Mouse (Mus musculus): ENCODE results near the gene Tk1.

The Tk1 gene

DNA sequence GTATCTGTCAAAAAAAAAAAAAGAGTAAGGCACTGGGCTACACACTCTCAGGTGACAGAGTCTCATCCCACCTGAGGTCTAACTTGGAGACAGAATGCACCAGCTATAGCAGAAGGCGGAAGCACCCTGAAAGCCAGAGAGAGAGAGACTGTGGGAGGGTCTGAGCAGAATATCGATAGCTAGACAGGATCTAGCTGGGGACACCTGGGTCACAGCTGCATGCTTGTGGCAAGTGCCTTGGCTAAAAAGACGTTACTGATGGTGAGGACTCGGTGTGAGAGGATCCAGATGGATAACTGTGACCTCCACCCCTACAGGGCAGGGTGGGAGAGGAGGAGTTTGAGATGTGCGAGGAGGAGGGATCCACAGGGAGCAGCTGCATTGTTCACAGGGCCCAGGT lies 28.9 kb downstream of the Tk1 start:
- CTCF ChIA-PET = interaction anchor here (0.7 kb wide), 1 partner anchor 501 kb away, joined by 3 read pairs; no protein-coding TSS in a partner anchor

DNA sequence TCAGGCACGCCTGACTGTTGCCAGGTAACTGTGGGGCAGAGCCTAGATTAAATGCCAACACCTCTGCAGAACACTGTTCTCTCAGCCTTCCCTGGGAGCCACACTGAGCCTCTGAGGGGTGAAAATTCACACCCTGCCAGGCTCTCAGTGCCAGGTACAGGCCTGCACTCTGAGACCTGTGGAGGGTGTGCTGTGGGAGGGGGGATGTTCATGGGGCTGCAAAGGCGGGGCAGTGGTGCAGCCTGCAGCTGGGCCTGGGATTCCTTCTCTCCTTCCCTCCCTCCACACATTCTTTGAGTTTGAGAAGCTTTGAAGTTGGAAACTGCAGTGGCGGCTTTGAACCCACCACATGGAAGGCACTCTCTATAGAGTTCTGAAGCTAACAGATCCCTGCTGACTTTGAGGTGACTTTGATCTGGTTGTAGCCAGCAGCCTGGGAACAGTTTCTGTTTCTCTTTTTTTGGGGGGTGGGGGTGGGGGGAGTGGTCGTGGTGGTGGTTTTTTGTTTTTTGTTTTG lies 31.8 kb downstream of the Tk1 start:
- CTCF ChIA-PET = interaction anchor here (0.5 to 0.7 kb wide), 2 partner anchors 38 to 1088 kb away, joined by 4 read pairs; no protein-coding TSS in a partner anchor

- CTCF ChIA-PET = interaction anchor here (0.9 kb wide), 1 partner anchor 19 kb away, joined by 3 read pairs; no protein-coding TSS in a partner anchor
These were observed 33.5 kb downstream of the Tk1 start for GRCm38 (mm10) chr11:117792281-117792888.

DNA sequence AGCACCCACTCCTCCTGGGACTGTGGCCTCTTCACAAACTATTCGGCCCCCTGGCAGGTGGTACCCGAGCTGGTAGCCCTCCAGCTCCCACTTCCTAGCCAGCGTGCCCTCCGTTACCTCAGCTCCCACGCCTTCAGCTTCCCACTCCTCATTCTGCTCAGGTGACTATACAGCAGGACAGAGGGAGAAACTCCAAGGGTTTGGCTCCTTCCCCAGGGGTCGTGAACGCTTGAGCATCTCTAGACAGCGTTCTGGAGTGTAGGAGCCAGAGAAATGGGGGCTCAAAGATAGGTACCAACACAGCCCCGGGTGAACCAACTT lies 34.5 kb downstream of the Tk1 start:
- CTCF ChIA-PET = interaction anchor here (0.9 to 2.5 kb wide), 4 partner anchors 10 to 82 kb away, joined by 4 to 15 read pairs (median 6); partner anchors contain the start of genes Afmid, Tk1, Tmc6 and Tmc8

DNA sequence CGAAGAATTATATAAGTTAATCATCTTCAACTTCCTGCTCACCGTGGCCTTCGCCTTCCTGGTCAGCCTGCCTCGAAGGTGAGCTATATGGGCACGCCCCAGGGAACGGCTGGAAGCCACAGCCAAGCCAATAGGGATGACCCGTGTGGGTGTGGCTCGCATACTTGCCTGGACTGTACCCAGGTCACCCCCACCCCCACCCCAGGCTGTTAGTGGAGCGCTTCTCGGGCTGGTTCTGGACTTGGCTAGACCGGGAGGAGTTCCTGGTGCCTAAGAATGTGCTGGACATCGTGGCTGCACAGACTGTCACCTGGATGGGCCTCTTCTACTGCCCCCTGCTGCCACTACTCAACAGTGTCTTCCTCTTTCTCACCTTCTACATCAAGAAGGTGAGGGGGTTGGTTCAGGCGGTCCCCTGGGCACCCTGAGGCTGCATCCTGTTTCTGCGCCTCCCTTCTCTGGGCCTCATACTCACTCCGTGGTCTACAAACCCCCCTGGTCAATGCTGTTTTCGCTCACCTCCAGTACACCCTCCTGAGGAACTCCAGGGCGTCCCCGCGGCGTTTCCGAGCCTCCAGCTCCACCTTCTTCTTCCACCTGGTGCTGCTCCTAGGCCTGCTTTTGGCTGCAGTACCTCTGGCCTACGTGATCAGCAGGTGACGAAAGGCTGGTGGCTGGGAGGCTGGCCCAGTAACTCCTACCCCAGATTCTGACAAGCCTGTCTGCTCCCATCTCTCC lies 35.0 kb downstream of the Tk1 start:
- CTCF ChIA-PET = interaction anchor here (0.6 to 2.5 kb wide), 7 partner anchors 9 to 106 kb away, joined by 3 to 15 read pairs (median 4); partner anchors contain the start of genes Afmid, Tk1, Tmc6 and Tmc8

DNA sequence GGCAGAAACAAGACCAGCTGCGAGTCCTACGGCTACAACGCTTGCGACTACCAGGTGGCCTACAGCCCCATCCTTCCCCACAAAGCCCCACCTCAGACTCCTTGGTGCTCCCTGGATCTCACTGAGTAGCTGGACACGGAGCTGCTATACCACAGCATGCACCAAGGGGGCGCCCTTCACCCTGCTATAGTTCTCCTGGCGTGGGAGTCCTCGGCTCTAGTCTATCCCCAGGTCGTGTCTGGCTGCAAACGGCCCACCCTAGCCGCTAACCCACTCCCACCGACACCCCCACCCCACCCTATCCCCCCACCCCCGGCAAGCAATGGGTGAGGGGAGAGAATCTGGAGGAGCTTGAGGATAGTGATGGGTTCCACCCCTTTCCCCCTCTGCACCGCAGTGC lies 35.6 kb downstream of the Tk1 start:
- CTCF ChIA-PET = interaction anchor here (0.6 to 2.5 kb wide), 8 partner anchors 9 to 271 kb away, joined by 3 to 15 read pairs (median 4); partner anchors contain the start of genes Afmid, Tk1, Tmc6 and Tmc8

DNA sequence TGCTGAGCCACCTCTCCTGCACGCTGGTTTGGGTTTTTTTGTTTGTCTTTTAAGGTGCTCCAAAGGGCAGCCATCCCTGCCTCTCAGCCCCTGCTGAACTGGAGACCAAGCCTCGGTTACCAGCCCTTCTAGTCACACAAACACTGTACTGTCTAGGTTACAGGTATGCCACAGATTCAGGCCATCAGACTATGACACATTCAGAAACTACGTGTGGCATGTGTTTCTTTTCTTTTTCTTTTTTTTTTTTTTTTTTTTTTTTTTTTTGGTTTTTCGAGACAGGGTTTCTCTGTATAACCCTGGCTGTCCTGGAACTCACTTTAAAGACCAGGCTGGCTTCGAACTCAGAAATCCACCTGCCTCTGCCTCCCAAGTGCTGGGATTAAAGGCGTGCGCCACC lies 37.4 kb downstream of the Tk1 start:
- CTCF ChIA-PET = interaction anchor here (0.6 to 2.4 kb wide), 4 partner anchors 9 to 111 kb away, joined by 3 to 14 read pairs (median 4); no protein-coding TSS in a partner anchor

- CTCF ChIA-PET = interaction anchor here (0.6 kb wide), 1 partner anchor 52 kb away, joined by 13 read pairs; no protein-coding TSS in a partner anchor
These were observed 39.6 kb downstream of the Tk1 start for GRCm38 (mm10) chr11:117786294-117786693.

- CTCF ChIA-PET = interaction anchor here (1.5 to 2.5 kb wide), 2 partner anchors 41 to 66 kb away, joined by 5 read pairs; no protein-coding TSS in a partner anchor
These were observed 42.1 kb downstream of the Tk1 start for GRCm38 (mm10) chr11:117783683-117784309.

DNA sequence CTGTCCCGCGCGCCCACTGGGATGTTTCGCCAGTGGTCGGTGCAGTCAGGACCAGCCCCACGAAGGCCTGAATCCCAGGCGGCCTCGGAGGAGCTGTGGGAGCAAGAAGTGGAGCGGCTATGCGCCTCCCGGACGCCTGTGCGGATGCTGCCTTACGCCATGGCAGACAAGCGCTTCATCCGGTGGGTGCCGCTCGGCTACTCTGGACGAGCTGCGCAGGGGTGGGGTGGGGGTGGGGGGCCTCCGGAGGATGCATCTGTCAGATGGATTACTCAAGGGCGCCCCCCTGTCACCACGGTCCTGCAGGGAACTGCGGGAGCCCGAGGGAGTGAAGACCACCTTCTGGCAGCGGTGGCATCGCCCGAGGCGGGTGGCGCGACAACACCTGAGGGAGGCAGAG lies 42.8 kb downstream of the Tk1 start:
- CTCF ChIA-PET = interaction anchor here (0.7 to 2.5 kb wide), 3 partner anchors 42 to 119 kb away, joined by 5 to 12 read pairs (median 5); no protein-coding TSS in a partner anchor

- CTCF ChIA-PET = interaction anchor here (0.7 to 2.5 kb wide), 3 partner anchors 42 to 119 kb away, joined by 5 to 12 read pairs (median 5); no protein-coding TSS in a partner anchor
These were observed 43.2 kb downstream of the Tk1 start for GRCm38 (mm10) chr11:117782705-117783034.

- CTCF ChIA-PET = interaction anchor here (1.1 to 2.5 kb wide), 4 partner anchors 8 to 86 kb away, joined by 5 to 7 read pairs (median 5); no protein-coding TSS in a partner anchor
These were observed 43.7 kb downstream of the Tk1 start, which contains the start of the genes Tmc8 and Tmc6 for GRCm38 (mm10) chr11:117781993-117782704. Gene Tmc8, plus strand, starts transcription at chr11:117782076. Gene Tmc6, minus strand, starts transcription at chr11:117782198.

GRCm38 (mm10) chr11:117781199-117781821 lies 44.6 kb downstream of the Tk1 start:
- CTCF ChIA-PET = interaction anchor here (1.1 to 1.7 kb wide), 2 partner anchors 9 to 85 kb away, joined by 5 to 7 read pairs; no protein-coding TSS in a partner anchor

DNA sequence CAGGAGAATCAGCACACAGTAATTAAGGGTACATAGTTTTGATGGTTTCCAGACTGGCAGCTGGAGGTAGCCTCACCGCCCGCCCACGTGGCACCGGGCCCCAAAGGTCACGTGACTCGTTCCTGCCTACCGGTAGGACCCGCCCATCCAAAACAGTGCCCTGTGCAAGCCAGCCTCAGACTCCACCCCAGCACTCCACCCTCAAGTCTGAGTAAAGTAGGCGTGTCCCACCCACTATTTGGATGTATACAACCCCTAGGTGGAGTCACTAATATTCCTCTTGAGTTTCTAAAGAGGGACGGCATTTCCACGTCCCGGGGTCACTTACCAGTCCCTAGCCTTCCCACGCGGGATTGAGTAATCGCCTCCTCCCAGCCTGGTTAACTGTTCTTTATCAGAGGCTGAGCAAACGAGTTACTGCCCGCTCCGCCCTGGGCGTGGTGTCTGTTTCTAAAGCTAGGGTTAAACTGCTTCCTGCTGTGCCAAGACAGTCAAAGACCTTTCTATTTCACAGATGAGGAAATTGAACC lies 45.2 kb downstream of the Tk1 start:
- CTCF ChIA-PET = interaction anchor here (0.5 to 1.7 kb wide), 2 partner anchors 10 to 394 kb away, joined by 3 to 7 read pairs; no protein-coding TSS in a partner anchor

DNA sequence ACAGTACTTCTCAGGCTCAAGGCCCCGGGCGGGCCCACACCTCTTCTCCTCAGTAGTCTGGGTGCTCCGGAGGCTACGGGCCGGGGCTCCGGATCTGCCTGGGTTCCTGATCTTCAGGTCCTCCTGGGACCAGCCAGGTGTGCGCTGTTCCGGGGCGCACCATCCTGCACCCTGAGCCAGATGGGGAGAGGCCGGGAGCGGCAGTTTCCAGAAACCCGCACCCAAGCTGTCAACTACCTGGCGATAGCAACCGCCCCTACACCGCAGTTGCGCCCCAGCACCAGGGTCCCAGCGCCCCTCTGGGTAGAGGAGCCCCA lies 45.7 kb downstream of the Tk1 start:
- CTCF ChIA-PET = interaction anchor here (1.2 kb wide), 1 partner anchor 62 kb away, joined by 3 read pairs; no protein-coding TSS in a partner anchor

- CTCF ChIA-PET = interaction anchor here (0.7 to 1.2 kb wide), 4 partner anchors 9 to 62 kb away, joined by 3 to 5 read pairs (median 3); no protein-coding TSS in a partner anchor
These were observed 46.3 kb downstream of the Tk1 start for GRCm38 (mm10) chr11:117779434-117780198.

- CTCF ChIA-PET = interaction anchor here (0.6 to 1.2 kb wide), 5 partner anchors 10 to 360 kb away, joined by 3 to 5 read pairs (median 3); no protein-coding TSS in a partner anchor
These were observed 47.0 kb downstream of the Tk1 start for GRCm38 (mm10) chr11:117778851-117779433.

DNA sequence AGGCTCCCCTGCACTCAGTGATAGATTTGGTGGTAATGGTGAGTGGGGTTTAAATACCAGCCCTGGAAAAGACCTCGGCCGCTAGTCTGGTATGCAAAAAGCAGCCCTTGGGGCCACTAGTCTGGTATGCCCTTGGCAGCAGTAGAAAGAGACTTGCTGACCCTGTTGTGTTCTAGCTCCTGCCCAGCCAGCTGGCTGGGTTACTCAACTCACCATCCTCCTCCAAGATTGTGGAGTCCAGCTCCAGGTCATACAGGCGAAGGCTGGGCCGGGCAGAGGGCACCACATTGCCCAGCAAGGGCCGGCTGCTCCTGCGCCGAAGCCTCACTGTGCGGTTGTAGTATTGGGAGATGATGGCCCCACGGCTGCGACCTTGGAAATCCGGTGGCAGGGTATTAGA lies 47.9 kb downstream of the Tk1 start:
- CTCF ChIA-PET = no interaction called here

DNA sequence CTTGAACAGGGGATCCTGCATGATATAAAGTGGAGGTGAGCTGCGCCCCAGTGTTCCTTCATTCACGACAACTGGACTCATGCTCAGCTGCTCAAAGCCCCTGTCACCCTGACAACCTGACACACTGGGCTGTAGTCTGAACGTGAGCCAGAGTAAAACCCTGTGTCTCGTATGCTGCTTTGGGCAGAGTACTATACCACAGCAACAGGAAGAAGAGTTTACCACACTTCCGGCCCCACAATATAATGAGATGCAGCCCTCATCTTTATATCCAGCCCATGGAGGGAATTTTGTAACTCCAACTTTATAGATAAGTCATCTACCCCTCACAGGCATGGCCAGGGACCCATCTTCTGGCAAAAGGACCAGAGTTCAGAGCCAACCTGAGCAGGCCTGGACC lies 48.8 kb downstream of the Tk1 start:
- CTCF ChIA-PET = no interaction called here

All from spleen, embryonic (tissue).